Mouse (Mus musculus): ENCODE measurements at regions not wholly inside any gene's neighbourhood (a gene's known extent, or its start where the extent isn't known, plus 50 kb on each side); places are given as distances from the start of the nearest gene placed in this dataset.

DNA sequence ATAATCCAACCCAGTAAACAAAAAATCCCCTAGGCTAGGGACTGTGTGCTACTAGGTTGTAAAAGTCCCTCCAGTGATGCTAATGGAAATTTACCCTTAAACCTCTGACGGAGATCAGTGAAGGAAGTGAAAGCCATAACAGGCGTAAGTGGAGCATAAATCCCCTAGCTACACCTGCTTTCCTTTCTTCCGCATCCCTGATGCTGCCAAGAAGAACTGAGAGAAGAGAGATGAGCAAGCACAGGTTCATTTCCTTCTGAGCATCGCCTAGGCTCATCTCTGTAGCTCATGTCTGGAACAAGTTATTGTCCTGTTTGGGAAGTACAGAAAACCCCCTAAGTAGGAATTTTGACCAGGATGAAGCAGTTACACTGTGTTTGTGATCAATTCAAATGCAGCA lies 89.8 kb downstream of the Tmsb4x start:
- TF ChIP-seq CTCF (IDR thresholded peaks at IDR 0.05; ENCODE audit: low read depth): no peak
- TF ChIP-seq EP300 (IDR thresholded peaks at IDR 0.05; ENCODE audit: low read depth): no peak

All from liver, embryonic 14.5 days (tissue).